In the genomic region with DNA sequence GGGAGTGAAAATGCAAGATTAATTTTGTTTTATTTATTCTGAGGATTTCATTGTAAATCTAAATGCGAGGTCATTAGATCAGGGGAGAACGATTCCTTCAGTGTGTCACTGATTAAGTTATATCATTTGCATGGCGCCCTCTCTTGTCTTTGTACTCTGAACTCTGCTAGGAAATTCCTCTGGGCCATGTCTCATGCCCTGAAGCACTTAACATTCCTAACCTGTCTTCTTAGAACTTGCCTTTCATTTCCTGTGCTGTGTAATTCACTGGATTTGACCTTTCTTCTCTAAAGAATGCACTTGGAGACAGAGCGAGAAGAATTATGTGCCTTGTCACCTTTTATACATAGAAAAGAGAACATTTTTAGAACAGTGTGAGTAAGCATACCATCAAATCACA, we compare ENCODE assay signal across 16 mouse cellular contexts.
DNase-seq lines count a peak whose midpoint lies in the region; ATAC-seq and TF ChIP-seq lines count a peak whose summit lies in the region.
"Had no signal": no experiment of that assay in that cellular context is flagged by ENCODE, and none has a peak within 500 bp of the region (broad histone marks: within the 10 kb centered on the region; RNA-seq: fewer than 3 reads in every experiment).

No protein-coding gene starts in this region.

- WGBS in hindbrain, embryonic 13.5 days: 51% methylated on average over 4 of the region's 4 CpGs
- WGBS in hindbrain, embryonic 12.5 days: 61% methylated on average over 4 of the region's 4 CpGs
- WGBS in midbrain, embryonic 12.5 days: 51% methylated on average over 4 of the region's 4 CpGs
- 74% methylated on average over 4 of the region's 4 CpGs for WGBS in midbrain, embryonic 10.5 days
- 46% methylated on average over 4 of the region's 4 CpGs for WGBS in intestine, postnatal 0 days
- WGBS in heart, embryonic 11.5 days (ENCODE audit: insufficient replicate concordance): 61% methylated on average over 4 of the region's 4 CpGs

- no peaks in the 10 kb centered on the region for H3K36me3 ChIP-seq in hindbrain, embryonic 13.5 days
- H3K36me3 ChIP-seq in hindbrain, embryonic 12.5 days: no peaks in the 10 kb centered on the region
- H3K36me3 ChIP-seq in midbrain, embryonic 12.5 days: no peaks in the 10 kb centered on the region
- H3K36me3 ChIP-seq in midbrain, embryonic 10.5 days: no peaks in the 10 kb centered on the region
- no peaks in the 10 kb centered on the region for H3K36me3 ChIP-seq in intestine, postnatal 0 days (ENCODE audit: control insufficient read depth, insufficient read depth)
- no peaks in the 10 kb centered on the region for H3K36me3 ChIP-seq in heart, embryonic 11.5 days (ENCODE audit: control insufficient read depth, insufficient read depth, low read length)
- H3K36me3 ChIP-seq: embryonic facial prominence, embryonic 15.5 days; heart, embryonic 15.5 days; liver, embryonic 15.5 days had no signal

- no peak for DNase-seq in midbrain, embryonic 10.5 days (ENCODE audit: low spot score)
- no peak for DNase-seq in heart, postnatal 14 days
- no peak for DNase-seq in left cerebral cortex, adult 9 months (ENCODE audit: low spot score in 2 of 2)
- DNase-seq: B cell, adult 2 months; cerebellum, adult 8-10 months; gastrocnemius, postnatal 36 days had no signal

- no peak overlapping the region for H3K27ac ChIP-seq in hindbrain, embryonic 13.5 days
- H3K27ac ChIP-seq in hindbrain, embryonic 12.5 days: no peak overlapping the region
- H3K27ac ChIP-seq in midbrain, embryonic 12.5 days (replicated peaks): no peak overlapping the region
- no peak overlapping the region for H3K27ac ChIP-seq in midbrain, embryonic 10.5 days (replicated peaks)
- no peak overlapping the region for H3K27ac ChIP-seq in intestine, postnatal 0 days (ENCODE audit: low read depth, low read length)
- no peak overlapping the region for H3K27ac ChIP-seq in heart, embryonic 11.5 days (ENCODE audit: low read depth, low read length)
- H3K27ac ChIP-seq: embryonic facial prominence, embryonic 15.5 days; heart, embryonic 15.5 days; liver, embryonic 15.5 days had no signal

- no peaks in the 10 kb centered on the region for H3K4me1 ChIP-seq in hindbrain, embryonic 13.5 days (replicated peaks)
- no peaks in the 10 kb centered on the region; the same call in 1 of the 2 replicates for H3K4me1 ChIP-seq in hindbrain, embryonic 12.5 days
- no peaks in the 10 kb centered on the region for H3K4me1 ChIP-seq in midbrain, embryonic 12.5 days
- no peaks in the 10 kb centered on the region for H3K4me1 ChIP-seq in midbrain, embryonic 10.5 days
- H3K4me1 ChIP-seq in intestine, postnatal 0 days (replicated peaks; ENCODE audit: control insufficient read depth, insufficient read depth, low read length): no peaks in the 10 kb centered on the region
- H3K4me1 ChIP-seq in heart, embryonic 11.5 days (ENCODE audit: control insufficient read depth, insufficient read depth, low read length): no peaks in the 10 kb centered on the region
- H3K4me1 ChIP-seq: embryonic facial prominence, embryonic 15.5 days; heart, embryonic 15.5 days; liver, embryonic 15.5 days had no signal

- no peak for TF ChIP-seq CTCF in intestine, postnatal 0 days (IDR thresholded peaks at IDR 0.05; ENCODE audit: low read depth)

- ATAC-seq in hindbrain, embryonic 13.5 days (ENCODE audit: low FRiP score): peak; percentile 28
- no peak for ATAC-seq in hindbrain, embryonic 12.5 days (ENCODE audit: low FRiP score)
- ATAC-seq in midbrain, embryonic 12.5 days (ENCODE audit: low FRiP score, low read depth): 0 out of 2 replicates have a peak, but pooled peaks have one; percentile 41
- peak; percentile 78 for ATAC-seq in intestine, postnatal 0 days
- ATAC-seq in heart, embryonic 11.5 days (replicated peaks; ENCODE audit: insufficient number of reproducible peaks, low FRiP score, low TSS enrichment): no peak
- ATAC-seq: forebrain, embryonic 14.5 days; inflammation-experienced regulatory T-cells, adult 6 months had no signal

- H3K27me3 ChIP-seq in hindbrain, embryonic 13.5 days: no peaks in the 10 kb centered on the region
- no peaks in the 10 kb centered on the region for H3K27me3 ChIP-seq in hindbrain, embryonic 12.5 days
- no peaks in the 10 kb centered on the region for H3K27me3 ChIP-seq in midbrain, embryonic 12.5 days
- H3K27me3 ChIP-seq in midbrain, embryonic 10.5 days (ENCODE audit: low read depth, poor library complexity, severe bottlenecking): no peaks in the 10 kb centered on the region
- no peaks in the 10 kb centered on the region for H3K27me3 ChIP-seq in intestine, postnatal 0 days (replicated peaks; ENCODE audit: control insufficient read depth, insufficient read depth, low read length)
- no peaks in the 10 kb centered on the region for H3K27me3 ChIP-seq in heart, embryonic 11.5 days (ENCODE audit: control insufficient read depth, insufficient read depth, low read length)
- H3K27me3 ChIP-seq: embryonic facial prominence, embryonic 15.5 days; heart, embryonic 15.5 days; liver, embryonic 15.5 days had no signal

- H3K4me3 ChIP-seq in hindbrain, embryonic 13.5 days: no peak overlapping the region
- H3K4me3 ChIP-seq in hindbrain, embryonic 12.5 days: no peak overlapping the region
- no peak overlapping the region for H3K4me3 ChIP-seq in midbrain, embryonic 12.5 days
- H3K4me3 ChIP-seq in midbrain, embryonic 10.5 days: no peak overlapping the region
- H3K4me3 ChIP-seq in intestine, postnatal 0 days (ENCODE audit: low read depth, low read length): no peak overlapping the region
- H3K4me3 ChIP-seq in heart, embryonic 11.5 days (ENCODE audit: low read depth, low read length): no peak overlapping the region
- H3K4me3 ChIP-seq: embryonic facial prominence, embryonic 15.5 days; heart, embryonic 15.5 days; liver, embryonic 15.5 days had no signal

- H3K9ac ChIP-seq in hindbrain, embryonic 13.5 days: no peak overlapping the region
- H3K9ac ChIP-seq in hindbrain, embryonic 12.5 days: no peak overlapping the region
- H3K9ac ChIP-seq in midbrain, embryonic 12.5 days (replicated peaks): no peak overlapping the region
- H3K9ac ChIP-seq in intestine, postnatal 0 days (ENCODE audit: low read depth, low read length): no peak overlapping the region
- H3K9ac ChIP-seq in heart, embryonic 11.5 days (ENCODE audit: low read depth, low read length): no peak overlapping the region
- H3K9ac ChIP-seq: embryonic facial prominence, embryonic 15.5 days; heart, embryonic 15.5 days; liver, embryonic 15.5 days had no signal

- H3K9me3 ChIP-seq in hindbrain, embryonic 13.5 days: 0 out of 2 replicates have a peak, but pooled peaks cover 4% of the 10 kb centered on the region
- no peaks in the 10 kb centered on the region for H3K9me3 ChIP-seq in hindbrain, embryonic 12.5 days (replicated peaks)
- no peaks in the 10 kb centered on the region for H3K9me3 ChIP-seq in midbrain, embryonic 12.5 days
- no peaks in the 10 kb centered on the region for H3K9me3 ChIP-seq in midbrain, embryonic 10.5 days (replicated peaks)
- no peaks in the 10 kb centered on the region for H3K9me3 ChIP-seq in intestine, postnatal 0 days (ENCODE audit: control insufficient read depth)
- no peaks in the 10 kb centered on the region for H3K9me3 ChIP-seq in heart, embryonic 11.5 days (replicated peaks; ENCODE audit: control insufficient read depth, low read length)
- H3K9me3 ChIP-seq: embryonic facial prominence, embryonic 15.5 days; heart, embryonic 15.5 days; liver, embryonic 15.5 days had no signal

- H3K4me2 ChIP-seq in hindbrain, embryonic 13.5 days: no peak overlapping the region
- H3K4me2 ChIP-seq in hindbrain, embryonic 12.5 days (replicated peaks): no peak overlapping the region
- no peak overlapping the region for H3K4me2 ChIP-seq in midbrain, embryonic 12.5 days (replicated peaks)
- no peak overlapping the region for H3K4me2 ChIP-seq in intestine, postnatal 0 days (replicated peaks; ENCODE audit: low read depth)
- no peak overlapping the region for H3K4me2 ChIP-seq in heart, embryonic 11.5 days
- H3K4me2 ChIP-seq: embryonic facial prominence, embryonic 15.5 days; heart, embryonic 15.5 days; liver, embryonic 15.5 days had no signal

- intact Hi-C loops in heart, postnatal 14 days (cut with DNase I): no loop called here

Comparison
In these comparisons a context has a peak if more than half of its experiments do, and no peak if none do; other contexts are left out.
1. ATAC-seq: peak in hindbrain, embryonic 13.5 days (single experiment), midbrain, embryonic 12.5 days (single experiment) and intestine, postnatal 0 days (single experiment); none in hindbrain, embryonic 12.5 days (single experiment) and heart, embryonic 11.5 days (single experiment).